Mouse (Mus musculus) CH12.LX (cell line): ENCODE measurements around the gene Pam16. TPM values are rescaled to one million over a fixed set of nuclear protein-coding genes. Genes with fewer than 3 reads are reported as not detected.

Source experiments
- DNase-seq: peaks from one replicate; pipeline ENCODE4 v3.0.0-alpha.2; 2013; ENCODE audit errors: extremely low read depth
- H3K27ac ChIP-seq: 2 replicates; pipeline ENCODE4 v1.5.1; 2012; ENCODE audit warnings: low read depth, mild to moderate bottlenecking, control low read depth, moderate library complexity; ENCODE audit not compliant: insufficient read depth
- H3K27me3 ChIP-seq: replicated peaks from 2 replicates; pipeline ENCODE3; 2012; ENCODE audit warnings: inconsistent platforms
- H3K36me3 ChIP-seq, 2 experiments: replicated peaks in 1 of 2; 2 replicates each; pipeline versions ENCODE3 to v1.6.1; 2012; ENCODE audit warnings: inconsistent platforms in 1 of 2, low read length in 1 of 2, mild to moderate bottlenecking in 1 of 2, mixed read lengths in 1 of 2, moderate library complexity in 1 of 2; ENCODE audit not compliant: control insufficient read depth in 1 of 2, insufficient read depth in 1 of 2
- H3K4me1 ChIP-seq, 2 experiments: 2 replicates each; pipeline ENCODE4 v1.6.1; 2012; ENCODE audit warnings: inconsistent platforms in 1 of 2, moderate library complexity in 1 of 2; ENCODE audit not compliant: insufficient read depth in 2 of 2, control insufficient read depth in 1 of 2
- H3K4me2 ChIP-seq: 2 replicates; pipeline ENCODE4 v1.6.1; 2012; ENCODE audit warnings: low read depth, mild to moderate bottlenecking, control low read depth; ENCODE audit not compliant: poor library complexity, insufficient read depth, severe bottlenecking
- H3K4me3 ChIP-seq, 3 experiments: fragments of 150-350 bp in 1 of 3; sonication (generic) in 1 of 3; replicated peaks in 1 of 3; 2 replicates each; pipeline versions ENCODE3 to v1.5.1; 2011 to 2012; ENCODE audit warnings: low read depth in 2 of 3, low read length in 2 of 3, mild to moderate bottlenecking in 2 of 3, moderate library complexity in 2 of 3, control low read depth in 1 of 3, improper control_type of control experiment in 1 of 3, inconsistent platforms in 1 of 3, mixed read lengths in 1 of 3; ENCODE audit not compliant: poor library complexity in 1 of 3
- H3K79me2 ChIP-seq: replicated peaks from 2 replicates; pipeline ENCODE4 v1.6.1; 2012; ENCODE audit warnings: mild to moderate bottlenecking, moderate library complexity; ENCODE audit not compliant: control insufficient read depth, poor library complexity, insufficient read depth, severe bottlenecking; ENCODE audit errors: extremely low read depth
- H3K9ac ChIP-seq: 2 replicates; pipeline ENCODE4 v1.6.1; 2012; ENCODE audit warnings: low read depth, mild to moderate bottlenecking, control low read depth, moderate library complexity; ENCODE audit not compliant: insufficient read depth
- H3K9me3 ChIP-seq: replicated peaks from 2 replicates; pipeline ENCODE3; 2012; ENCODE audit warnings: low read length, inconsistent platforms, mixed read lengths
- BHLHE40 ChIP-seq: IDR thresholded peaks from 2 replicates; pipeline ENCODE4 v1.6.1; 2011; ENCODE audit warnings: mild to moderate bottlenecking, low read depth, low read length, improper control_type of control experiment
- CTCF ChIP-seq, 2 experiments: IDR thresholded peaks in 1 of 2; conservative IDR thresholded peaks in 1 of 2; 2 replicates each; pipeline ENCODE4 v1.5.1; 2011 to 2012; ENCODE audit warnings: low read depth in 2 of 2, low read length in 2 of 2, improper control_type of control experiment in 1 of 2, inconsistent platforms in 1 of 2, mild to moderate bottlenecking in 1 of 2, moderate library complexity in 1 of 2
- ELF1 ChIP-seq: IDR thresholded peaks from 2 replicates; pipeline ENCODE4 v1.6.1; 2014; ENCODE audit warnings: low read depth, mild to moderate bottlenecking, inconsistent platforms, low read length, improper control_type of control experiment
- GABPA ChIP-seq: IDR thresholded peaks from 2 replicates; pipeline ENCODE4 v1.6.1; 2012; ENCODE audit warnings: low read depth, low read length, improper control_type of control experiment, inconsistent platforms; ENCODE audit not compliant: insufficient replicate concordance
- JUN ChIP-seq: IDR thresholded peaks from 2 replicates; pipeline ENCODE4 v1.6.1; 2011; ENCODE audit warnings: low read depth, mild to moderate bottlenecking, low read length, improper control_type of control experiment, moderate library complexity; ENCODE audit not compliant: insufficient read depth
- MAZ ChIP-seq: IDR thresholded peaks from 2 replicates; pipeline ENCODE4 v1.6.1; 2012; ENCODE audit warnings: low read depth, mild to moderate bottlenecking, inconsistent platforms, low read length, improper control_type of control experiment, moderate library complexity
- MYC ChIP-seq: IDR thresholded peaks from 2 replicates; pipeline ENCODE4 v1.6.1; 2011; ENCODE audit warnings: low read depth, mild to moderate bottlenecking, improper control_type of control experiment, low read length
- PAX5 ChIP-seq: IDR thresholded peaks from 2 replicates; pipeline ENCODE4 v1.6.1; 2012; ENCODE audit warnings: low read length, inconsistent platforms, mixed read lengths
- POLR2AphosphoS2 ChIP-seq: IDR thresholded peaks from 2 replicates; pipeline ENCODE4 v1.6.1; 2011; ENCODE audit warnings: low read depth, low read length, improper control_type of control experiment
- SIN3A ChIP-seq: IDR thresholded peaks from 2 replicates; pipeline ENCODE4 v1.6.1; 2012; ENCODE audit warnings: low read length, improper control_type of control experiment, inconsistent platforms
- UBTF ChIP-seq: IDR thresholded peaks from 2 replicates; pipeline ENCODE4 v1.6.1; 2012; ENCODE audit warnings: low read depth, mild to moderate bottlenecking, inconsistent platforms, low read length, improper control_type of control experiment, moderate library complexity
- USF1 ChIP-seq: IDR thresholded peaks from 2 replicates; pipeline ENCODE4 v1.6.1; 2014; ENCODE audit warnings: low read depth, mild to moderate bottlenecking, inconsistent platforms, low read length, improper control_type of control experiment
- ZC3H11A ChIP-seq: IDR thresholded peaks from 2 replicates; pipeline ENCODE4 v1.6.1; 2012; ENCODE audit warnings: low read depth, mild to moderate bottlenecking, inconsistent platforms, low read length, improper control_type of control experiment
- ZMIZ1 ChIP-seq: IDR thresholded peaks from 2 replicates; pipeline ENCODE4 v1.6.1; 2012; ENCODE audit warnings: low read depth, mild to moderate bottlenecking, inconsistent platforms, low read length, improper control_type of control experiment
- ZNF384 ChIP-seq: IDR thresholded peaks from 2 replicates; pipeline ENCODE4 v1.6.1; 2012; ENCODE audit warnings: low read depth, low read length, improper control_type of control experiment, inconsistent platforms
- dilution Hi-C: fragments of 300-500 bp; cut with MboI; formaldehyde crosslinking; loops from 2 replicates; pipeline ENCODE4 v1.14.3; 2020; ENCODE audit warnings: low sequenced_read_pairs; ENCODE audit not compliant: extremely low pct_unique_long_range_greater_than_20kb, extremely low pct_ligation_motif_present
- in situ Hi-C: fragments of 300-500 bp; cut with MboI; formaldehyde crosslinking; loops from 3 replicates; pipeline ENCODE4 v1.14.3; 2019; ENCODE audit warnings: low sequenced_read_pairs, low pct_ligation_motif_present, low pct_unique_long_range_greater_than_20kb, mixed read lengths
- polyA plus RNA-seq: library from polyadenylated mRNA; unstranded; fragments of >175 nt; gene quantifications from 2 replicates; pipeline ENCODE4 v1.2.1, GENCODE M21; 2012; ENCODE audit warnings: low read depth; ENCODE audit not compliant: insufficient read length
- total RNA-seq, 2 experiments: library from RNA; depleted of rRNA; stranded (reverse); fragments of 300-350 nt in 1 of 2; fragments of >200 nt in 1 of 2; gene quantifications; 2 replicates each; pipeline ENCODE4 v1.2.3; 2012 to 2014

The Pam16 gene
- total and polyA plus RNA-seq, 3 experiments: 11.6 to 152 (median 103) TPM

DNA sequence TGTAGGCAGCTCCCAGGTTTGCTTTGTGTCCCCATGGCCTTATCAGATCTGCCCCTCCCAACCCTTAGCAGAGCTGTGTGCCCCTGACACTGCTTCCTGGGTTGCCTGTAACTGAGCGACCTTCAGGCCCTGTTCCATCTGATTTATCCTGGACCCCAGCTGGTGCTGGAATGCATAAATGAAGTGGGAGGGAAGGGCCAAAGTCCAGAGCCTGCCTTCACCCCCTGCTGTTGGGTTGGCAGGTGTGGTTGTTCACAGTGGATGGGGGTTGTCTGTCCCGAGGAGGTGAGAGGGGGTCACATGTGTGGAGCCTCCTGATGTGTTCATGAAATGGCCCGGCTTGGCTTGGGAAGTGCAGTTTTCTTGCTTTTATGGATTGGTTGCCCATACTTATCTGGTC, 22.6 kb downstream of the Pam16 start:
- Histone ChIP-seq H3K9ac (no peak overlapping the region), H3K79me2 (no peaks in the 10 kb centered on the region), H3K36me3 (no peaks in the 10 kb centered on the region), H3K27me3 (peaks cover 2% of the 10 kb centered on the region), H3K9me3 (no peaks in the 10 kb centered on the region), H3K4me3 (no peak overlapping the region), H3K4me1 (peaks cover 5 to 23% of the 10 kb centered on the region in 2 experiments; a peak in 3 of 4 replicates), H3K4me2 (no peak overlapping the region), H3K27ac (no peak overlapping the region)
- no peak for TF ChIP-seq JUN
- no peak for TF ChIP-seq MAZ
- TF ChIP-seq PAX5: no peak
- TF ChIP-seq ZNF384: no peak
- no peak for TF ChIP-seq CTCF (conservative IDR thresholded peaks at IDR 0.05 in 1 of 2, IDR thresholded peaks at IDR 0.05 in 1 of 2; ENCODE audit: low read depth in 2 of 2, low read length in 2 of 2)
- no peak for TF ChIP-seq SIN3A
- no peak for TF ChIP-seq MYC
- TF ChIP-seq BHLHE40: no peak
- no peak for DNase-seq
- dilution Hi-C loops: no loop called here
- in situ Hi-C loops: no loop called here

DNA sequence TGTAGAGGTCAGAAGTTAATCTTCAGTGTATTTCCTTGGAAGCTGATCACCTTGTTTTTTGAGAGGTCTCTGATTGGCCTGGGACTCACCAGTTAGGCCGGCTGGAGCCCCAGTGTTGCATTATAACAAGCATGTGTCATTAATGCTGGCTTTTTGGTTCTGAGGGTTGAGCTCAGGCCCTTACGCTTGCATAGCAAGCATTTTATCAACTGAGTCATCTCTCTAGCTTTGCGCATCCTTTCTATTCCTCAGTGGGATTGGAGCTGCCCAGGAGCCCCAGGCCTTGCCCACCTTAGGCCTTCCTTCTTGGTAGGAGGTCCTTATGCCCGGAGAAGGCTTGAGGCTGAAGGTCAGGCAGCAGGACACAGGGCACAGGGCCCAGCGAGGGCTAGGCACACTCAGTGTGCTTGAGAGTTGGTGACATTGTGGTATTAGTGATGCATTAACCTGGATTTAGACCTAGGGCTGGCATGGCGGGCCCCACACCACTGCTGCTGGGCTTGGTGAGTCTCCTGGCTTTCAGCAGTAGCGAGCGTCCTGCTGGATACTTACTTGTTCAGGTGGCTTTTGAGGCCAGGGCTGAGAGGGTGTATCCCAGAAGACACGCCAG, 24.0 kb downstream of the Pam16 start:
- no peaks in the 10 kb centered on the region for H3K9me3 ChIP-seq
- no peak for DNase-seq
- in situ Hi-C loops (no loop called here), dilution Hi-C loops (no loop called here)
- no peak overlapping the region for H3K4me3 ChIP-seq
- H3K27me3 ChIP-seq: peaks cover 15% of the 10 kb centered on the region
- H3K27ac ChIP-seq: no peak overlapping the region
- peaks cover 7 to 20% of the 10 kb centered on the region in 2 experiments for H3K4me1 ChIP-seq
- no peak overlapping the region for H3K4me2 ChIP-seq
- H3K79me2 ChIP-seq: no peaks in the 10 kb centered on the region
- no peak overlapping the region for H3K9ac ChIP-seq
- no peaks in the 10 kb centered on the region for H3K36me3 ChIP-seq
- TF ChIP-seq USF1 (no peak), GABPA (no peak), ZC3H11A (no peak), MYC (no peak), UBTF (no peak), ELF1 (no peak), CTCF (conservative IDR thresholded peaks at IDR 0.05 in 1 of 2, IDR thresholded peaks at IDR 0.05 in 1 of 2; ENCODE audit: low read depth in 2 of 2, low read length in 2 of 2) (no peak)

DNA sequence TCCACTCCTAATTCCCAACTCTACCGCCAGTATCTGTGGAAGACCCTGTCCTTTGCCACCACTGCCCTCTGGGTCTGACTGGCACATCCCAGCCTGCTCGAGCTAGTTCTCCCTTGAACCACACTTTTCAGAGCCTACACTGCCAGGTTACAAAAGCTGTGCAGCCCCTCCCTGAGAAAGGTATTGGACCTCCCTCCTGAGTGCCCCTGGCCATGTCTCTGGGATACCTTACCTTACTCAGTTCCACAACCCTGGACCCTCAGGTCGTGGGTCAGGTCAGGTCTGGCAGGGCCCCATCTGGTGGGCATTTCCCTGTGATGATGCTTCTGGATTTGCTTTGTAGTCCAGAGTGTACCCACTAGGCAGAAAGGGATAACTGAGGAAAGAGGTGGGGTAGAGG, 25.2 kb downstream of the Pam16 start:
- no peaks in the 10 kb centered on the region for H3K9me3 ChIP-seq
- no peak overlapping the region for H3K4me2 ChIP-seq
- peaks cover 14 to 30% of the 10 kb centered on the region in 2 experiments for H3K4me1 ChIP-seq
- no peak for DNase-seq
- H3K4me3 ChIP-seq: no peak overlapping the region
- H3K27ac ChIP-seq: no peak overlapping the region
- H3K27me3 ChIP-seq: peaks cover 26% of the 10 kb centered on the region
- H3K9ac ChIP-seq: no peak overlapping the region
- TF ChIP-seq ZMIZ1 (no peak), POLR2AphosphoS2 (no peak), SIN3A (no peak), ZNF384 (no peak)
- dilution Hi-C loops: no loop called here
- H3K79me2 ChIP-seq: no peaks in the 10 kb centered on the region
- in situ Hi-C loops: no loop called here
- no peaks in the 10 kb centered on the region for H3K36me3 ChIP-seq
